Mouse (Mus musculus): ENCODE measurements at regions not wholly inside any gene's neighbourhood (a gene's known extent, or its start where the extent isn't known, plus 50 kb on each side); places are given as distances from the start of the nearest gene placed in this dataset.

- no peak overlapping the region for H3K4me3 ChIP-seq (replicated peaks in 1 of 3; ENCODE audit: low read depth in 2 of 3, low read length in 2 of 3, poor library complexity in 1 of 3)
- H3K27me3 ChIP-seq (replicated peaks): no peaks in the 10 kb centered on the region
- no peak overlapping the region for H3K9ac ChIP-seq (ENCODE audit: insufficient read depth, low read depth)
- no peak for TF ChIP-seq PAX5 (IDR thresholded peaks at IDR 0.05; ENCODE audit: low read length)
- no peak for TF ChIP-seq RAD21 (IDR thresholded peaks at IDR 0.05; ENCODE audit: low read depth, low read length)
- TF ChIP-seq SMC3 (IDR thresholded peaks at IDR 0.05; ENCODE audit: low read depth, low read length): no peak
- no peak for TF ChIP-seq MAZ (IDR thresholded peaks at IDR 0.05; ENCODE audit: low read depth, low read length)
- TF ChIP-seq CHD2 (IDR thresholded peaks at IDR 0.05; ENCODE audit: low read length): no peak
- TF ChIP-seq RCOR1 (conservative IDR thresholded peaks at IDR 0.05; ENCODE audit: low read depth, low read length): no peak
- no peak for TF ChIP-seq ZC3H11A (IDR thresholded peaks at IDR 0.05; ENCODE audit: low read depth, low read length)
- no peak for TF ChIP-seq JUND (conservative IDR thresholded peaks at IDR 0.05; ENCODE audit: low read depth, low read length)
- no peak overlapping the region for H3K4me2 ChIP-seq (ENCODE audit: insufficient read depth, low read depth, poor library complexity, severe bottlenecking)
- no peaks in the 10 kb centered on the region for H3K79me2 ChIP-seq (replicated peaks; ENCODE audit: control insufficient read depth, extremely low read depth, insufficient read depth, poor library complexity, severe bottlenecking)
- no peak for DNase-seq (ENCODE audit: extremely low read depth)
- no peaks in the 10 kb centered on the region for H3K4me1 ChIP-seq (ENCODE audit: control insufficient read depth in 1 of 2, insufficient read depth in 2 of 2)
- in situ Hi-C loops (cut with MboI; ENCODE audit: low pct_ligation_motif_present, low pct_unique_long_range_greater_than_20kb, low sequenced_read_pairs) (no loop called here), dilution Hi-C loops (cut with MboI; ENCODE audit: extremely low pct_ligation_motif_present, extremely low pct_unique_long_range_greater_than_20kb, low sequenced_read_pairs) (no loop called here)
- peaks cover 93% of the 10 kb centered on the region for H3K9me3 ChIP-seq (replicated peaks; ENCODE audit: low read length)
- H3K36me3 ChIP-seq (replicated peaks in 1 of 2; ENCODE audit: control insufficient read depth in 1 of 2, insufficient read depth in 1 of 2, low read length in 1 of 2): no peaks in the 10 kb centered on the region
- H3K27ac ChIP-seq (ENCODE audit: insufficient read depth, low read depth): no peak overlapping the region
These were observed 234.4 kb downstream of the Gm26897 start for GRCm38 (mm10) chr5:111968121-111968520.

DNA sequence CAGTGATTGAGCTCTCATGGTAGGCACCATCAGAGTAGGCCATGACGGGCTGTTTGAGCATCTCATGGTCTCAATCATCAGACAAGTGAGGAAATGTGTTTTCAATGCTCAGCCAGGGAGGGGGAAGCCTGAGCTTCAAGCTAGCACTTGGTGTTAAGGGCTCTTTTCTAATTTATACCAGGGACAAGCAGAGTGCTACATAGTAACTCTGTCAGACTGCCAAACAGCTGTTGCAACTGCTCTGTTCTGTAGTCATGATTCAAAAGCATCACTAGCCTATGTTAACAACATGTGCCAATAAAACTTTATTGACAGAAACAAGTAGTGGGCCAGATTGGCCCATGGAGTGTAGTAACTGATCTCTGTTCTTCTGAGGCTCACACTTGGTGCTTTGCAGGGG is 235.0 kb downstream of the Gm26897 start:
- in situ Hi-C loops (cut with MboI; ENCODE audit: low pct_ligation_motif_present, low pct_unique_long_range_greater_than_20kb, low sequenced_read_pairs) (no loop called here), dilution Hi-C loops (cut with MboI; ENCODE audit: extremely low pct_ligation_motif_present, extremely low pct_unique_long_range_greater_than_20kb, low sequenced_read_pairs) (no loop called here)
- no peak overlapping the region for H3K27ac ChIP-seq (ENCODE audit: insufficient read depth, low read depth)
- no peak overlapping the region for H3K9ac ChIP-seq (ENCODE audit: insufficient read depth, low read depth)
- H3K36me3 ChIP-seq (replicated peaks in 1 of 2; ENCODE audit: control insufficient read depth in 1 of 2, insufficient read depth in 1 of 2, low read length in 1 of 2): no peaks in the 10 kb centered on the region
- DNase-seq (ENCODE audit: extremely low read depth): no peak
- H3K4me3 ChIP-seq (replicated peaks in 1 of 3; ENCODE audit: low read depth in 2 of 3, low read length in 2 of 3, poor library complexity in 1 of 3): no peak overlapping the region
- TF ChIP-seq CHD1 (IDR thresholded peaks at IDR 0.05; ENCODE audit: low read depth, low read length) (no peak), ZMIZ1 (IDR thresholded peaks at IDR 0.05; ENCODE audit: low read depth, low read length) (no peak), MAX (IDR thresholded peaks at IDR 0.05; ENCODE audit: low read length) (no peak), BHLHE40 (IDR thresholded peaks at IDR 0.05; ENCODE audit: low read depth, low read length) (no peak), SIN3A (IDR thresholded peaks at IDR 0.05; ENCODE audit: low read length) (no peak), RCOR1 (conservative IDR thresholded peaks at IDR 0.05; ENCODE audit: low read depth, low read length) (no peak), JUND (conservative IDR thresholded peaks at IDR 0.05; ENCODE audit: low read depth, low read length) (no peak), USF2 (conservative IDR thresholded peaks at IDR 0.05; ENCODE audit: low read depth, low read length) (no peak), ETS1 (conservative IDR thresholded peaks at IDR 0.05; ENCODE audit: low read depth, low read length) (no peak), TCF12 (IDR thresholded peaks at IDR 0.05; ENCODE audit: low read depth, low read length) (no peak), RAD21 (IDR thresholded peaks at IDR 0.05; ENCODE audit: low read depth, low read length) (no peak), ELF1 (IDR thresholded peaks at IDR 0.05; ENCODE audit: low read depth, low read length) (no peak), CTCF (conservative IDR thresholded peaks at IDR 0.05 in 1 of 2, IDR thresholded peaks at IDR 0.05 in 1 of 2; ENCODE audit: low read depth in 2 of 2, low read length in 2 of 2) (no peak)
- no peaks in the 10 kb centered on the region for H3K27me3 ChIP-seq (replicated peaks)
- H3K4me1 ChIP-seq (ENCODE audit: control insufficient read depth in 1 of 2, insufficient read depth in 2 of 2): no peaks in the 10 kb centered on the region
- H3K79me2 ChIP-seq (replicated peaks; ENCODE audit: control insufficient read depth, extremely low read depth, insufficient read depth, poor library complexity, severe bottlenecking): no peaks in the 10 kb centered on the region
- no peak overlapping the region for H3K4me2 ChIP-seq (ENCODE audit: insufficient read depth, low read depth, poor library complexity, severe bottlenecking)
- peaks cover 93% of the 10 kb centered on the region for H3K9me3 ChIP-seq (replicated peaks; ENCODE audit: low read length)

All from CH12.LX (cell line).